Mouse (Mus musculus) telencephalon, adult 2 months (tissue): ENCODE data around the gene Pphln1.

Source experiments
- DNase-seq: peaks from one replicate; pipeline ENCODE4 v3.0.0-alpha.2; 2011; ENCODE audit warnings: low read depth, low spot score

Gene Pphln1

DNA sequence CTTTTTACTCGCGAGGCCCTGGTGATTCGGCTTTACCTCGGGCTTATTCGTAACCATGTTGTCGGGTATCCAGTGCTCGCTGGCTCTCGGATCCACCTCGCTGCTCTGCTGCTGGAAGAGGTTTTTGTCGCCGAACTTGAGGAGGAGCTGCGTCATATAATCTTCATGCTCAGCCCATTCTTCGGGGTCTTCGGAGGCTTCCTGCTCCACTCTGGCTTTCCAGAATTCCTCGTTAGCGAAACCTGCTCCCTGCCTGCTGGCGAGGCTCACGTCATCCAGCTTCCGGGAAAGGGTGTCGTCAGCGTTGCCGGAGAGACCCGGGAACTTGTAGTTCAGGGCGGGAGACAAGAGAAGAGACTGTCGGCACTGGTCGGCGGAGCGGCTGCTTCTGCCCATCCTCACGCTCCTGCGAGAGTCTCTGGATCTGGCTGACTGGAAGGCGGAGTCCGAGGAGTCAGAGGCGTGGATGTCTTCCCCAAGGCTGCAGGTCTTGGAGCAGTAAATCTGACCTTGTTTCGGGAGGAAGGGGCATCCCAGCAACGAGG is 105.1 kb downstream of the Pphln1 start:
- DNase-seq = no peak

DNA sequence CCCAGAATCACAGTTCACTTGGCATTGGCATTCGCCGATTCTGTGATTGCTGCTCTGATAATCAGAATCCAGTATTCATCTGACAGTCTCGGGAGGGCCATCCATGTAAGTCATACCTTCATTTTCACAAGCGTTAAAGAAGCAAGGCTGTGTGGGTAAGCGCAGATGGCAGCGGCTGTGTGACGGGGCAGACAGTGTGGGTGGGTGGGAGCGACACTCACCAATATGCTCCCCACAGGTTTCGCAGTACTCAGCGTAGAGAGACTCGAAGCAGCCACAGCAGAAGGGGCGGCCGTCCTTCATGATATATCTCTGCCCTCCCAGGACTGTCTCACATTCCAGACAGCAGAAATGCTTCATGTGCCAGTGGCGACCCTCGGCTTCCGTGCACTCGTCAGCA is 106.7 kb downstream of the Pphln1 start:
- no peak for DNase-seq

DNA sequence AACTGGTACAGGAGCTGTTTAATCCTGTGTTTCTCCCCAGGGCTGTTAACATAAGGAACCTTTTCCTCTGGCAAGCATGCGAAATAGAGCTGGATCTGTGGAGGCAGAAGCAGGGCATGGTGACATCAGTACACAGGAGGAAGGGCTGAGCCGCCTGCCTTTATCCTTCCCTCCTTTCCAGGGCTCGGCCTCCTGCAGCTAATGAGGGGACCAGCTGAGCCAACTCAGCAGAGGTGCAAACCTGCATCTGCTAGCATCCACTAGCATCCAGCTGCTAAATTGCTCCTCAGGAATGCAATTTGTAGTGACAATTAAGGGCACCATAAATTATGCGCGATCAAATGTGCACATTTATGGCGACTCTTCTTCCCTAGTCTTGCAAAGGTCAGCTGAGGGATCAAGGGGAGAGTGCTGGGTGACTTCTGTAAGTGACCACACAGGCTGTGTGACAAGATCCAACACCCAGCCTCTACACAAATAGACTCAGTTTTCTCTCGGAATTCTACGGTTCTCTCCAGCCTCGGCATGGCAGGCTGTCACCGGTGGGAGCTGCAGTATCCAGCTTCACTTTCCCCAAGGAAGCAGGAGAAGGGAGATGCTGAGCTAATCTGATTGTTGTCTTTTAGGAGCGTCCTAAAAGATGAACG is 112.7 kb downstream of the Pphln1 start:
- DNase-seq = no peak

DNA sequence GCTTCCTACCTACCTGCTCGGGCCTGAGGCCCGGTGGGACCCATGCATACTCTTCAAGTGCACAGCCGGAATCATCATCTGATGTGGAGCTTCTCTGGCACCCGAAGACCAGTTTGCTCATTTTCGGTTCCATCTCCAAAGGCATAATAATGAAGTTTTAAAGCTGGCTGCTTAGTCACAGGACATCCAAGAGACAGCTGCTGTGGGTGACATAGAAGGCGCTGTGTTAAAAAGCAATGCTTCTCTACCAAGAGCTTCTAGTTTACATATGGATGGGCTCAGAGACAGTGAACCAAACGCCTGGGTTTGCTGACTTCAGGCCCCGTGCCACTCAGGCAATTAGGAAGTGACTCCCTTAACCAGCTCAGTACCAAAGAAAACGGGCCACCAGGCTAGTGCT is 114.3 kb downstream of the Pphln1 start:
- DNase-seq = no peak

DNA sequence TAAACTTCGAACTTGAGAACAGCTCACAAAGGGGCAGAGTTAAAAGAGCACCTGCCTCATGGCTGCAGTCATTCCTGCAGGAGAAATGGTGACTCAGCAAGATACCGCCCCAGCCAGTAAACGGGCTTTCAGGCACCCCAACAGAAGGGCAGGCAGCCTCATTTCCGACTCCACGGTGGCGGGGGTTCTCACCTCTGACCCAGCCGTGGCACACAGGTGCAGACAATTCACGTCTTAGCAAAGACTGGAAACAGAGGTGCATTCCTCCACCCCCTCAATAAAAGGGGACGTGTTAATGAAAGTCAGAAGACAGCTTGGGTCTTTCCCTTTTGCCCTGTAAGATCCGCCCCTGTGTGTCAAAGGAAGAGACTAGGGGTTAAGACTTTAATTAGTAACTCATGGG is 115.8 kb downstream of the Pphln1 start:
- no peak for DNase-seq

DNA sequence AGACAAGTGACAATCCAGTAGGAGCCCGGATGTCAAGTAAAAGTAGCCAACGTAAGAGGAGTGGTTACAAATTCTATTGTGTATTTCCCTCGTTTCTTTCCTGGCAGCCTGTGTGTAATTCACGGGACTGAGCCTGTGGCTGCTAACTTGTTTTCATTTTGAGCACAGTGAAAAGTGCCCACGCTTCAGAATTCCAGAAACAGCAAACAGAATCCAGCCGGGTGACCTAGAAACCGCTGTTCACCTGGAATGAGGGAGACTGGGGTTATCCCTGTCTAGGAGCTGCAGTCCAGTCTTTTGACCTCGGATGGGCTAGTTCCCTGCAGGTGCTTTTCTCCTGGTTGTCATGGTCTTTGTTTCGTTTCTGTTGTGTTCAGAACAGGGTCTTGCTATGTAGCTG is 117.2 kb downstream of the Pphln1 start:
- DNase-seq = no peak

DNA sequence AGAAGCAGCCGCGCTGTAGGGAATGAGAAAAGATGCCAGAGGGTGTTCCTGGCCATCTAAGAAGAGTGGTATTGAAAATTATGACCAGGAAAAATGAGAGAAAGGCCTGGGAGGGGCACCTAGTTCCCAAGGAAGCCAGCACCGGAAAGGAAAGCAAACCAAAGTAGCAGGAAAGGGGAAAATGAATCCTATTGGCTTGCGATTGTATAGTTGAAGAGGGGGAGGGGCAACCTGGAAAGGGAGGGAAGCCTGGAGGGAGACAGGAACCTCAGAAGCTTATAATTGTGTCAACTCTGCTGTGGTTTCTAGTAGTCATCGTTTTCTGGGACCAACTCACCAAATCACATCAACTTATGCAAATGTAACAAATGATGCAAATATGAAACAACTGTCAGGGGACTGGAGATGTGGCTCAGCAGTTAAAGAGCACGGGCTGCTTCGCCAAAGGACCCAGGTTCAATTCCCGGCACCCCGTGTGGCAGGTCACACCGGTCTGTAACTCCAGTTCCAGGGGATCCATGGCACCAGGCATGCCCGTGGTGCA is 118.9 kb downstream of the Pphln1 start:
- DNase-seq = no peak

DNA sequence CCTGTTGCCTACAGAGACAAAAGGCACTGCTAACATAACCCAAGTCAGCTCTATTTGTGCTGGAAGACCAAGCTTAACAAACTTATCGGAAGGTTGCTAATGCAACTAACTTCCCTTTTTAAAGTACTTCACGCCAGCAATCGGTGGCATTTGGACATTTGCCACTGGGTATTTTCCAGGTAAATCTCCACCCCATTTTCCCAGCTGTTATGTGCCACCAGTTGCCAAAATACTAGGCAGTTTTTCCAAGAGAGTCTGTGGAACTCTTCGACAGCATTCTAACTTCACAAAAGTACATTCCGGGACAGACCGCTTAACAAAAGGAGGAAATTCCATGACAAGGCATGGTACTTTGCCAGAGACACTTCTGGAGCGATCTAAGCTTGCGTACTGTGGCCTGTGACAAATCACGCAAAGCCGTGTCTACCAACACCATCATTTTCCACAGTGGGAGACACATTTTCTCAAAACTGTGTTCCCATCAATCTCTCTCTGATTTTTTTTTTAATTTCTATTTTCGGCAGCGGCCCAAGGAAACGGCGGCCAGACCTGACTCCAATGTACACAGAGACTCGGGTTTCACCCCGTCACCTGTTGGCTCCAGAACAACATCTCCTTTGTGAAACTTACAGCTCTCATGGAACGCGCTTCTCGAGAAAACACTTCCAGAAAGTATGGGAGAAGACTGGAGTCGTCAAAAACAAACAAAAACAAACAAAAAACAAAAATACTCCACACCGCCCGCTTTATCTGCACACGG is 120.2 kb downstream of the Pphln1 start:
- no peak for DNase-seq

DNA sequence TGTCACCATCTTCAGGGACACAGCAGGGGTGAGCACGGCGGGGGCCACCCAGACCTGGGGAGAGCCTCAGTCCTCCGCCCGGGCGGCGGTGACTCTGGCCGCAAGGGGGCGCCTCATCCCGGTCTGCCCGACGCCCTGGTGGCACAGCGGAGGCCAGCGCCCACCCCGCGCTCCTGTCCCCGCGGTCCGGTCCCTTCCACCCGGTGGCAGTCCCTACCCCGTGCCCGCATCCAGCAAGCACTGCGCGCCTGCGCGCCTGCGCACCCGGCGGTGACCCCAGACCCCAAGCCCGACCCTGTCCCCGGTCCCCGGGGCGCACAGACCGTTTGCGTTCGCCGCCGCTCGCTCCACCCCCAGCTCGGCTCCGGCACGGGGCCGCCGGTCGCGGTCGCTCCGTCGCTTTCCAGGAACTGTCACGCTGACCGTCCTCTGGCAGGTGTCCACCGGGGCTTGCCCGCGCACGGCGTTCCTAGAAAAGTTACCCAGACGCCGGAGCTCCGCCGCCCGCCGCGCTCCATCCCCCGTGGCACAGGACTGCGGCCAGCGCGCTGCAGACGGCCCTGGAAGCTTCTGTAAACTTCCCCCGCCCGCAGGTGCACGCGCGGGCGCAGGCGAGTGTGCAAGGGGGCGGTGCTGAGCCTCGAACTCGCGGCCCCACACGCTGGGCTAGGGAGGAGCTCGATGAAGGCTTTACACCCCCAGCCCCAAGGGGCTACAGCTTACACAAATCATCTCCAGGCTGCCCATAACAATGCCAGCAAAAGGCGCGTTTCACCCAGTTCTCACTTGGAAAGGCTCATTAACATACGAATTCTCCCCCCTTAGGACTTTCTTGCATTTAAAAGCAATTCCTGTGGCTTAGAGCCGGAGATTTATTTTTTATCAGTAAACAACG is 121.0 kb downstream of the Pphln1 start:
- DNase-seq = no peak

DNA sequence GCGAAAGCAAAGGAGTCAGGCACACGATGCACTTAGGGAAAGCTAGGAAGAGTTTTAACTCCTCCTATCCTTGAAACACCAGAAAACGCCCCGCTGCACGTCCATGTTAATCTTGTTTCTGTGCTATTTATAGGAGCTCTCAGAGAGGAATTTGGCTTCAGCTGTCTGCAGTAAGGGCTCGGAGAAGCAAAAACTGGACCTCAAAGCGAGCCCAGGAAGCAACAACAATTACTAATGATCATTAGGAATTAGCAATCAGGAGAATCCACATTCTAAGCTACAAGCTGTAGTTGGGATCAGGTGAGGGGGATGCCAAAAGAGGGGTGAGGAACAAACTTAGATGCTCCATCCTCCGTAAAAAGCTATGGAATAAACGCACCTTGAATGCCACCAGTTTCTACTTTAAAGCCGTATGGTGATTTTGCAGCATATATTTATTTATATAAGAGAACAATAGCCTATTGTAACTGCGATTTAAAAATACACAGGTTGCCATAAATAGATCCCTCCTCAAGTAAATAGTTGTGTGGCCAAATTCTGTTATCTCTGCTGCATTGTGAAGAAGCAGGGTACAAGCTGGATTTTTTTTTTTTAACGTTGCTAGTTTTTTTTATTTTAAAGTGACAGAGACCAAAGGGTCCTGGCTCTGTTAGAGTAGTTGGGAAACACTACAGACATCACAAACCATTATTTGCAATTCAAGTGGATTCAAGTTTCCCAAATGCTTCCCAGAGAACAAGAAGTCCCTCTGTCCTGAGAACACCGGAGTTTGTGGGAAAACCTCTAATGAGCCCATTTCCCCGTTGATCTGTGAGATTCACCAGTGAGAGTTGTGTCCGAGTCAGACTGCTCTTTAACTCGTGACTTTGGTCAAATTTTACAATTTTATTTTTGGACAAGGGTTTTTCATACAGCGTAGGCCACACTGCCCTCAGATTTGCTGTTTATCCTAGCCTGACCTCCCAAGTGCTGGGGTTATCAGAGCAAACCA is 122.0 kb downstream of the Pphln1 start:
- no peak for DNase-seq

DNA sequence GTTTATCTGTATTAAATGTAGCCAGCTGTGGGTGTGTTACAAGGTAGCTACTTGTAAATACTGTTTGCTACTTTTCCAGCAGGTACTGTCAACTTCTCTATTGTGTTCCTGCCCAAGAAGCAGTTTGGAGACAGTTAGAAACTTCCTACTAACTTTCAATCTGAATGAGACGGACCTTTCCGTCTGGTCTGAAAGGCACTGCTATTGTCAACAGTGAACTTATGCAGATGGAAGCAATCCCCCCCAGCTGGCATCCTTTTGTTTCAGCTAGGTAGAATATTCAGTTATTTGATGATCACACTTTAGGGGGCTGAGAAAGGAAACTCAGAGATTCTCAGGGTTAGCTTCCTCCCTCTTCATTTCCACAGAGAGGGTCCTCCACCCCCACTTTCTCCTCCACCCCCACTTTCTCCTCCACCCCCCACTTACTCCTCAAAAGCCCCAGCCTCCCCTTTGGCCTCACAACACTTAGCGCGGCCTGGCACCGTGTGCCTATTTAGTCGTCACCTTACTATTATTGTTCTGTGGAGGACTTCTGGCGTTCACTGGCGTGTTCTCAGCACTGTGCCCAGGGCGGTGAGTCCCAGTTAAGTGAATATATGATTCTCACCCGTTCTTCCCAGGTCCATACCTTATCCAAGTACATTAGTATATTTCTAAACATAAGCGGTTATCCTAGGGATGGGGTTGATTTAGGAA is 123.1 kb downstream of the Pphln1 start:
- no peak for DNase-seq

DNA sequence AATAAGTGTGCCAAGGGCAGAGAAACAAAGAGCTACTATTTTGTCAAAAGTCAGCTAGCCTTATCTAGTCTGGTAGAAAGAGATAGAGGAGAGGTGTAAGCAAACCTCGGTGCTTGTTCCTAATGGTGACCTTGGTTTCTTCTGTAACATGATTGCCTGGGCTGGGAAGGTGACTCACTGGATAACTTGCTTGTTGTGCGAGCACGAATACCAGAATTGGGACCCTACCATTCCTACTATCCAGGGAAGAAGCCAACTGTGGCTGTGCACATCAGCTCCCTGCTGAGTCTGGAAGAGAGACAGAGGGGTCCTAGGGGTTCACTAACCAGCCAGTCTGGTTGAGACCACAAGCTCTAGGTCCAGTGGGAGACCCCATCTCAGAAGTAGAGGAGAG is 123.6 kb downstream of the Pphln1 start:
- no peak for DNase-seq

DNA sequence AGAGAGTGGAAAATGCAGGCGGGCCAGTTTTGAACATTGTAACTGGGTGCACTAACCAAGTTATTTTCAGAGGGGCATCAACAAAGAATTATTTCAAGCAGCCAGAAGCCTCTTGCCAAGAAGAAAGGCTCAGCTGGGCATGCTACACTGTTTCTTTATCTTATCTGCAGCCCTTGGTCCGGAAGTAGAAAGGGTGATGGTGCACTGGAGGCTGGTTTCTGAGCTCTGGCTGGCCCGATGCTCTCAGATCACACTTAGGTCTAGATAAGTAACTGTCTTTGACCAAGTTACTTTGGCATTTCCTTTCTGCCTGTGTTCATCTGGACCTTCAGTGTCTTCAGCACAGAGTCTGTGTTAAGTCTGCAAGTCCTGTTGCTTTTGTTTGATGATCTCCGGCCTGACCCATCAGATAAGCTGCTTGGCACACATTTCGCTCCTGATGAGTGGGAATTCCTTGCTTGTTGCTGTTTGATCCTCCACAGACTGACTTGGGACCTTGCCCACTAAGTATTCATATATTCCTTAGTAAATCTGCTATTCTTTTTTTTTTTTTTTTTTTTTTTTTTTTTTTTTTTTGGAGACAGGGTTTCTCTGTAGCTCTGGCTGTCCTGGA is 127.3 kb downstream of the Pphln1 start:
- no peak for DNase-seq

DNA sequence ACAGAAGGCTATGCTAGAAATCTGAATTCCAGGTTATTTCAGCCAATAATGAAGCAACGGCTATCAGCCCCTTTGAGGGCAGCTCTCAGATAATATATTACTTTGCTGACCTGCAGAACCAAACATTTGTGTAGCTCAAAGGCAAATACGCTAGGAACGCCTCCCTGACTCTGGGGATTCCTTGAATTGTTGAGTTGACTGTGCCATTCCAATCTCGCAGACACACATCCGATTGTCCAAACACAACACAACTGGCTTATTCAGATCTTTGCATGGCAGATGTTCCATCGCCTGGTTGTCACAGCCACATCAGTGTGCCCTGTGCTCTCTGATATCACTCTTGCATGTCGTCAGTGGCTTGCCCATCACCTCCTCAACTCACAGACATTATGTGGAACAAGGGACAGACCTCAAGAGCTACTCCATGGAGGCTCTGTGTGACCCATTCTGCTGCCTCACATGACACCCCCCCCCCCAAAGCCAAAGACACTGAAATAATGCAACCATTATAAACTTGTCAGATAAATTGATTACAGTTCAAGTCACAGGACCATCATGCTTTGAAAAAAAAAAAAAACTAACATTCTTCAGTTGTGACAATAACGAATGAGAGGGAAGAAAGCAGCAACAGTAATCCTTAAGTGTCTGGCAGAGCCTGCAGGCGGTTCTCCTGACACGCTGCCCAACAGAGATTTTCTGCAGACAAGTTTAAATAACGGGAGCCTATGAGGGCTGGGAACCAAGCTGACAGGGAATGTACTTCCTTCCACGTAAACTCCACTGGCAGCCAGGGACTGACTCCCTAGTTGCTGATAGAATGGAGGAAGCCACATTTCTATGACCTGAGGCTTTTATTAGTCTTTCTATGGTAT is 131.9 kb downstream of the Pphln1 start:
- DNase-seq = no peak

DNA sequence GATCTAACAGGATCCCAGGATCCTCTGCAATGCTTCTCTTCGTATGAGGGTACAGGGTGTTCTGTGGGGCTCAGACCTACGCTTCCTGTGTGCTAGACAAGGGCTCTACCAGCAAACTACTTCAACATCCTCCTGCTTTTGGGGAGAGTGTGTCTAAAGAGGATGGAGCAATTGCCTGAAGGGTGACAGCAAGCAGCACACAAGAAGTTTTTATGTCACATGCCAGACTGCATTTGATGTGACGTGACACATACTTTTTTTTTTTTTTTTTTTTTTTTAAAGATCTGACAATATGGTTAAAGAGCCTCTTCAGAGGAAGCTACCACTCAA is 132.5 kb downstream of the Pphln1 start:
- no peak for DNase-seq

DNA sequence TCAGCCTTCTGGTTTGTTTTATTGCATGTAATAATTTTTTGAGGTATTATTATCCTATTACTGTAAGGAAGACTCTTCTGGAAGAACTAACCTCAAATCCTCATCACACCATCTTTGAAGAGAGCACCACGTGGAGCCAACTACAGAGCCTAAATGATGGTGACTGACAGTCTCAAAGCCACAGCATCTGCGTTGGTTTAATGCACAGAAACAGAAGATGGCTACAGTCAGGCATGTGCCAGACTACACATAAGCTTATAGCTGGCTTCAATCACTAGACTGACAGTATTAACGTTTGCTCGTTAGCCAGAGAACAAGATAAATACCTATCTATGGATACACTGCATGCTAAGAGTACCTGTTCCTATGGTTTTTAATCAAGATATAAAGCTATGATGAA is 138.0 kb downstream of the Pphln1 start:
- no peak for DNase-seq

DNA sequence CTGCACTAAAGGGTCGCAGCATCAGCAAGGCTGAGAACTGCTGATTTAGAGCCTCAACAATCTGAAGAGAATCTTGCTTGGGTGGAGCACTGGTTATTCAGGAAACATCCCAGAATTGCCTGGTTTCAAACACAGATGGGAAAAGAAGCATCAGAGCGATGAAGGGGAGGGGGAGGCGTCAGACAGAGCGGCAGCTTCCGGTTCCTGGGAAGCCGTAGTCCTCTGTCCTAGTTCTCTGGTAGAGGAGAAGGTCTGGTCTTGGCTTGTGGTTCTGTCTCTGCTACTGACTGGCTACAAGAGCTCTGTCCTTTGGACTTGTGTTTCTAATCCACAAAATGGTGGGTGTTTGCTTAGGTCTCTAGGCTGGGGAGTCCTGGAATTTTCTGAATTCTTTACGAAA is 139.6 kb downstream of the Pphln1 start:
- DNase-seq = no peak

DNA sequence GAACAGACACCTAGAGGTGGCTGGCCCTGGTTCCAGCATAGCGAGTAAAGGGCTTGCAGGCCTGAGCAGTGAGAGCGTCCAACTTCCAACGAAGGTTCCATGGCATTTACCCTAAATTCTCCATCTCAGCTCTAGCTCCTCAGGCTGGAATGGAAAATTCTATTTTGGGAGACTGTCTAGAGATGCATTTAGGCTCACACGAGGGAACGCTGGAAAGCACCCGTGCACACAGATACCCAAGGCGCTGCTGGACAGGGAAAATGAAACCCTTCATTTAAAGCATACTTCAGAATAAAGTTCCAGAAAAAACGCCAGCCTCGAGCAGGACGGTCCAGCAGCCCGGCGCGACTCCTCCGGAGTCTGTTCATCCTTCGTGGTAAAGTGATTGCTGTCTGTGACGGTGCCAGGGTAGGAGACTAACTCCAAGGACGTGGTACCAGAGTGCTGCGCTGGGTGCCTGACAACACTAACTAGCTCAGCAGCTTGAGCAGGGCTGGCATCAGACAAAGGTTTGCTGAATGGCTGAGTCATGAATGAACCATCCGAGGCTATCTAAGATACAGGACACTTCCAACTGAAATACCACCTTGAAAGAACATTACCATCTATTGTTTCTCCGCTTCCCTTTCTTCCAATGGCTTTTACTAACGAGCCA is 140.5 kb downstream of the Pphln1 start:
- no peak for DNase-seq
